Mouse (Mus musculus): Measurements from ENCODE around the gene Cetn2. TPM values are rescaled to one million over a fixed set of nuclear protein-coding genes. Genes with fewer than 3 reads are reported as not detected.

Cetn2 gene
- total RNA-seq (2015; ENCODE audit: low replicate concordance) (13.0 and 23.5 TPM in 2 replicates), total RNA-seq (2017; ENCODE audit: low replicate concordance) (20.4 and 26.8 TPM in 2 replicates)

GRCm38 (mm10) chrX:72917884-72918681 lies at the start of gene Cetn2, which contains the start of gene Nsdhl:
TSS of gene Cetn2 (minus strand) at chrX:72918411.
TSS of gene Nsdhl (plus strand) at chrX:72918557.
- peak; percentile 100 for ATAC-seq (replicated peaks; ENCODE audit: low FRiP score, poor library complexity, severe bottlenecking)

- no peak for ATAC-seq (replicated peaks; ENCODE audit: low FRiP score, poor library complexity, severe bottlenecking)
Measured at GRCm38 (mm10) chrX:72962743-72963142, 44.5 kb upstream of the Cetn2 start.

GRCm38 (mm10) chrX:72961511-72961910 lies 43.3 kb upstream of the Cetn2 start:
- ATAC-seq (replicated peaks; ENCODE audit: low FRiP score, poor library complexity, severe bottlenecking): no peak

GRCm38 (mm10) chrX:72960431-72960830 lies 42.2 kb upstream of the Cetn2 start:
- ATAC-seq (replicated peaks; ENCODE audit: low FRiP score, poor library complexity, severe bottlenecking): no peak

GRCm38 (mm10) chrX:72956486-72956885 lies 38.3 kb upstream of the Cetn2 start:
- no peak for ATAC-seq (replicated peaks; ENCODE audit: low FRiP score, poor library complexity, severe bottlenecking)

- ATAC-seq (replicated peaks; ENCODE audit: low FRiP score, poor library complexity, severe bottlenecking): no peak
Measured at GRCm38 (mm10) chrX:72953464-72953863, 35.3 kb upstream of the Cetn2 start.

GRCm38 (mm10) chrX:72921391-72921790 lies 3.2 kb upstream of the Cetn2 start:
- no peak for ATAC-seq (replicated peaks; ENCODE audit: low FRiP score, poor library complexity, severe bottlenecking)

GRCm38 (mm10) chrX:72918682-72919059 lies 460 bp upstream of the Cetn2 start:
- ATAC-seq (replicated peaks; ENCODE audit: low FRiP score, poor library complexity, severe bottlenecking): no peak

GRCm38 (mm10) chrX:72911611-72912010 lies 6.6 kb downstream of the Cetn2 start:
- ATAC-seq (replicated peaks; ENCODE audit: low FRiP score, poor library complexity, severe bottlenecking): no peak

GRCm38 (mm10) chrX:72908404-72908741 lies 9.8 kb downstream of the Cetn2 start:
- no peak for ATAC-seq (replicated peaks; ENCODE audit: low FRiP score, poor library complexity, severe bottlenecking)

GRCm38 (mm10) chrX:72907619-72908403 lies 10.4 kb downstream of the Cetn2 start:
- no peak for ATAC-seq (replicated peaks; ENCODE audit: low FRiP score, poor library complexity, severe bottlenecking)

GRCm38 (mm10) chrX:72902530-72902929 lies 15.7 kb downstream of the Cetn2 start:
- no peak for ATAC-seq (replicated peaks; ENCODE audit: low FRiP score, poor library complexity, severe bottlenecking)

- no peak for ATAC-seq (replicated peaks; ENCODE audit: low FRiP score, poor library complexity, severe bottlenecking)
Measured at GRCm38 (mm10) chrX:72896055-72896437, 22.2 kb downstream of the Cetn2 start.

- no peak for ATAC-seq (replicated peaks; ENCODE audit: low FRiP score, poor library complexity, severe bottlenecking)
Measured at GRCm38 (mm10) chrX:72895388-72896054, 22.7 kb downstream of the Cetn2 start.

Other genes with a start within 250 kb of the Cetn2 start
- gene Gabrq, start 93.2 kb downstream of the Cetn2 start, total RNA-seq (2015; ENCODE audit: low replicate concordance): not detected in 2 replicates
- gene Gabrq, start 93.2 kb downstream of the Cetn2 start, total RNA-seq (2017; ENCODE audit: low replicate concordance): not detected in 2 replicates
- gene Nsdhl, start 146 bp upstream of the Cetn2 start, total RNA-seq (2015; ENCODE audit: low replicate concordance): 14.3 and 17.7 TPM in 2 replicates
- 10.8 and 16.8 TPM in 2 replicates for gene Nsdhl, start 146 bp upstream of the Cetn2 start, total RNA-seq (2017; ENCODE audit: low replicate concordance)
- not detected in 2 replicates for gene Zfp185, start 68.9 kb upstream of the Cetn2 start, total RNA-seq (2015; ENCODE audit: low replicate concordance)
- gene Zfp185, start 68.9 kb upstream of the Cetn2 start, total RNA-seq (2017; ENCODE audit: low replicate concordance): not detected in 2 replicates
- not detected in 2 replicates for gene Pnma5, start 118.7 kb upstream of the Cetn2 start, total RNA-seq (2015; ENCODE audit: low replicate concordance)
- gene Pnma5, start 118.7 kb upstream of the Cetn2 start, total RNA-seq (2017; ENCODE audit: low replicate concordance): not detected in 2 replicates
- gene Pnma3, start 146.4 kb upstream of the Cetn2 start, total RNA-seq (2015; ENCODE audit: low replicate concordance): not detected in 2 replicates
- gene Pnma3, start 146.4 kb upstream of the Cetn2 start, total RNA-seq (2017; ENCODE audit: low replicate concordance): not detected in 2 replicates
- gene Xlr4a, start 164.1 kb upstream of the Cetn2 start, total RNA-seq (2015; ENCODE audit: low replicate concordance): 2.9 and 12.2 TPM in 2 replicates
- gene Xlr4a, start 164.1 kb upstream of the Cetn2 start, total RNA-seq (2017; ENCODE audit: low replicate concordance): 2.3 TPM in 1 of 2 replicates, not detected in the other
- not detected in 2 replicates for gene Xlr3a, start 178.7 kb upstream of the Cetn2 start, total RNA-seq (2015; ENCODE audit: low replicate concordance)
- gene Xlr3a, start 178.7 kb upstream of the Cetn2 start, total RNA-seq (2017; ENCODE audit: low replicate concordance): not detected in 2 replicates
- gene Gm14685, start 198.6 kb upstream of the Cetn2 start, total RNA-seq (2015; ENCODE audit: low replicate concordance): not detected in 2 replicates
- gene Gm14685, start 198.6 kb upstream of the Cetn2 start, total RNA-seq (2017; ENCODE audit: low replicate concordance): not detected in 2 replicates
- not detected in 2 replicates for gene Xlr5b, start 230.4 kb upstream of the Cetn2 start, total RNA-seq (2015; ENCODE audit: low replicate concordance)
- not detected in 2 replicates for gene Xlr5b, start 230.4 kb upstream of the Cetn2 start, total RNA-seq (2017; ENCODE audit: low replicate concordance)
- not detected in 2 replicates for gene DXBay18, start 231.0 kb upstream of the Cetn2 start, total RNA-seq (2015; ENCODE audit: low replicate concordance)
- gene DXBay18, start 231.0 kb upstream of the Cetn2 start, total RNA-seq (2017; ENCODE audit: low replicate concordance): not detected in 2 replicates